Mouse (Mus musculus): ENCODE data around the gene Wdr6.
"Not testable (repeated sequence)": the region's sequence is repeated elsewhere in the genome, so short reads cannot be mapped to it uniquely, and the experiment has no call there.

Wdr6 gene

DNA sequence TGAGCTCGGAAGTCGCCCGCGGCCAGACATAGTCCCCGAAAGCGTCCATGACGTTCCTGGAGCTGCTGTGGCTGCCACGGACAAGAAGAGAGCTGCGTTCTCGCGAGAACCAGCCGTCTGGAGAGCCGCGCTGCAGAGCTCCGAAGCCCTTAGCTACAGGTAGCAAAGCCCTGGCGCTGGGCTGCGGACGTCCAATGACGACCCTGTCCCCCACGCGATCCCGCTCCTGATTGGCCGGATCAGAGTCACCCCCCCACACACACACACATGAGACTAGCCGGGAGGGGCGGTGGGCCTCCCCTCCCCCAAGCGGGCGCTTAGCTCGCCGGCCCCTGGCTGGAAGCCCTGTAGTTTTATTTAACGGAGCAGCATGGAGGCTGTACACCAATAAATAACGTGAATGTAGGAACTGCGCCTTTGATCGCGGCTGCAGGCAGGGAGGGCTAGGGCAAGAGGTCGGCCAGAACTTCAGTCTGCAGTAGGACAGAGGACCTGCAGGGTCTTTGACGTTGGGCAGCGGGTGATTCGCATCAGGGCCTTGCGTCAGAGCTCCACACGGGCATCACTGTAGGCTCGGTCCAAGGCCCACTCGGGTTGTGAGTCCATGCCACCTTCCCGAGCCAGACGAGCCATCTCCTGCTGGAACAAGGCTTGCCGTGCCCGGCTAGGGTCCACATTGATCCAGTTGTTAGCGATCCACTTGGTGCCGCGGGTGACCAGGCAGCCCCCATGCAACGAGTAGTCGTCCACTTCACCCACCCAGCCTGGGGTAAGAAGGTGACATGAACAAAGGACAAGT is at the start of gene Wdr6:
TSS of gene Wdr6 (minus strand) at position 195 of the 799 bp plus-strand sequence.
- peak; percentile 81 for DNase-seq (ENCODE audit: low spot score)

DNA sequence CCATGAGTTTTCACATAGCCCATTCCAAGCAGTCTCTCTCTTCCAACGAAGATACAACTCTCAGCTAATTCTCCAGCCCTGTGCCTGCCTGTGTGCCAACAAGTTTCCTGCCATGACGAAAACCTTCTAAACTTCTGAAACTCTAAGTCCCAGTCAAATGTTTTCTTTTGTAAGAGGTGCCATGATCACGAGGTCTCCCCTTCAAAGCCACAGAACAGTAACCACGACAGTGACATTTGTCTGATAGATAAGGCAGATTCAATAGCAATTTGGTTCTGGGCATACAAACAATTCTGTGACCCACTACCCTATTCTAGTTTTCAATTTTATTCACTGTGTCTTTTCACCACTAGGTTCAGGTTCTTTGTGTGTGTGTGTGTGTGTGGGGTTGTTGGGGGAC is 49.6 kb upstream of the Wdr6 start:
- no peak for DNase-seq (ENCODE audit: low spot score)

DNA sequence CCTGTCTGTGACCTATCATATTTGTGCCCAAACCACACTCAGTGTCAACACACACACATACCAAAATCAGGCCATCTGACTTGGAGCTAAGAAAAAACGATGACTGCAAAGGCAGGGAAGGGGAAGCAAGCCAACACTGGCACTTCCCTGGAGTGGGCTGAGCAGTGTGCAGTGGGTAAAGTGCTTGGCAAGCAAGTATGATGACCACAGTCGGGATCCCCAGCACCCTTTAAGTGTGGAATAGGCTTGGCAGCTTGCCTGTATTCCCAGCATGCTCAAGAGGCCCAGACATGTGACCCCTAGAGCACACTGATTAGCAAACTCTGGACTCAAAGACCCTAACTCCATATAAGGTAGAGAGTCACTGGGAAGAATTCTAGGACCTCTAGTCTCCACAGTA is 48.0 kb upstream of the Wdr6 start:
- no peak for DNase-seq (ENCODE audit: low spot score)

DNA sequence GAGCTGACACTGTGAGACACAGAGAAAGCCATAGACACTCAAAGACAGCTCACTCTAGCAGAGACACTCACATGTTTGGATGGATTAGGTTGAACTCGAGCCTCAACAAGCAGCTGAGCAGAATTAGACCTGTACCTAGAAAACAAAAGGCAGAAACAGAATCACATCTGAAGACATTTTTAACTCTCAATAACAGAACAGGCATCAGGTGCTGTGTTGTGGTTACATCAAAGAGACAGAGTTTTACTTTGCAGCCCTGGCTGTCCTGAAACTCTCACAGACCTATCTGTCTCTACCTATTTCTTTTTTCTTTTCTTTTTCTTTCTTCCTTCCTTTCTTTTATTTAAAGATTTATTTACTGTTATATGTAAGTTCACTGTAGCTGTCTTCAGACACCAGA is 38.8 kb upstream of the Wdr6 start:
- no peak for DNase-seq (ENCODE audit: low spot score)

DNA sequence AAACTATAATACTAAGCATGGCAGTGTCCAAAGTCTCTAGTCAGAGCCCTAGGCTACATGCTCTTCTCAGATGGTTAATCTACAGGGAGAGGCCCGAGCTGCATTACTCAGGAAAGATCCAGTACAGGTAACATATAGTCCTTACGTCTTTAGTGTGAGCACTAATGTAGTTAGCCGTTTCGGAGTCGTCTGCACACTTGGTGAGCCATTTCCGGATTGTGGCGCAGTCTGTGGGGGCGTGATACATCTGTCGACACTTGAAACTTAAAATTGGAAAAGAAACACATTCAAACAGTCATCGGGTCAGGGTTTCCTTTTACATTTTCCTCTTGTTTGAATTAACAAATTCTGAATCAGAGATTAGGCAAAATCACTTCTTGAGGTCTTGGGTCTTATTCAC is 32.9 kb upstream of the Wdr6 start:
- no peak for DNase-seq (ENCODE audit: low spot score)

DNA sequence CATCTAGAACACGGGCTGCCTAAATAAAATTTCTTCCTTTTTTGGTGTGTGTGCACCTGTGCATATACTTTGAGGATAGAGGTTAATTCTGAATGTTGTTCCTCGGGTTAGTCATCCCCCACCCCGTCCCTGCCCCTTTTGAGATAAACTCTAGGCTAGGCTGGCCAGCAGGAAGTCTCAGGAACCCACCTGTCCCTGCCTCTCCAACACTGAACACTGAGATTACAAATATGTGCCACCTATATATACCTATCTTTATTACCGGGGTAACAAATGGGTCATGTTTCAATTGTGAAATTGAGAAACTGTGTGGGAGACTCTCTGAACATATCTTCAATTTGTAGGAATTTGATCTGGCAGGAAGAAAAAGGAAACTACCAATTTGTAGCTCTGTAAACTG is 30.4 kb upstream of the Wdr6 start:
- DNase-seq (ENCODE audit: low spot score) = no peak

DNA sequence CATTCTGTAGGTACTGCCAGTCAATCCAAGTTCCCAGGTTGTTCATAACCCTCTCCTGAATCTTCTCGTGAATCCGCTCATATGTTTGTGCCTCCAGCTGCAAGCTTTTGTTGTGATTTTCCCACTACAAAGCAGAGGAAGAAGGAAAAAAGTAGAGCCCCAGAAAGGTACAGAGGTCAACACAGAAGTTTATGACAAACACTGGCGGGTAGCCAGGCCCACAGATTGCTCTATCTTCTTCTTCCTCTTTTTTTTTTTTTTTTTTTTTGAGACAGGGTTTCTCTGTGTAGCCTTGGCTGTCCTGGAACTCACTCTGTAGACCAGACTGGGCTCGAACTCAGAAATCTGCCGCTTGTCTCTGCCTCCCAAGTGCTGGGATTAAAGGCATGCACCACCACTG is 29.4 kb upstream of the Wdr6 start:
- not testable (repeated sequence) for DNase-seq (ENCODE audit: low spot score)

DNA sequence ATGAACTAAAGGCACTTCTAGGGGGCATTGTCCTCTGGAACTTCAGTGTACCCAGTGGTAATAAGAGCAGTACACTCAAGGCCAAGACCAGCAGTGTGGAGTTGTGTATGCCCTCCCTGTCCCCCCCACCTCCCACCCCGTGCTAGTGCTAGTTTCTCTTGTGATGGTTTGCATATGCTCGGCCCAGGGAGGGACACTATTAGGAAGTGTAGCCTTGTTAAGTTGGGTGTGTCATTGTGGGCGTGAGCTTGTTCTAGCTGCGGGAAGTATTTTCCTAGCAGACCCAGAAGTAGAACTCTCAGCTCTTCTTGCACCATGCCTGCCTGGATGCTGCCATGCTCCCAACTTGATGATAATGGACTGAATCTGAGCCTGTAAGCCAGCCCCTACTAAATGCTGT is 23.4 kb upstream of the Wdr6 start:
- no peak for DNase-seq (ENCODE audit: low spot score)

DNA sequence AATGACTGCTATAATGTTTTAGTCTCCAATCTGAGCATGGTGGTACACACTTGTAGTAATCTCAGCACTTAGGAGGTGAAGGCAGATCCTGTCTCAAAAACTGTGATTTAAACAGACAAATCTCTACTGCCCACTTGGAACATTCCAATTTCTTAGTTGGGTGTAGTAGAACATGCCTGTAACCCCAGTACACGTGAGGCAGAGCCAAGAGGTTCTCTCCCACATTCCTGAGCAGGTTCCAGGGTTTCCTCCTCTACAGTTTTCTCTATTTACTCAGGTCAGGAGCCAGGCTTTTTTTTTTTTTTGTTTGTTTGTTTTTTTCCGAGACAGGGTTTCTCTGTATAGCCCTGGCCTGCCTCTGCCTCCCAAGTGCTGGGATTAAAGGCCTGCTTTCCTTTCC is 21.5 kb upstream of the Wdr6 start:
- no peak for DNase-seq (ENCODE audit: low spot score)

DNA sequence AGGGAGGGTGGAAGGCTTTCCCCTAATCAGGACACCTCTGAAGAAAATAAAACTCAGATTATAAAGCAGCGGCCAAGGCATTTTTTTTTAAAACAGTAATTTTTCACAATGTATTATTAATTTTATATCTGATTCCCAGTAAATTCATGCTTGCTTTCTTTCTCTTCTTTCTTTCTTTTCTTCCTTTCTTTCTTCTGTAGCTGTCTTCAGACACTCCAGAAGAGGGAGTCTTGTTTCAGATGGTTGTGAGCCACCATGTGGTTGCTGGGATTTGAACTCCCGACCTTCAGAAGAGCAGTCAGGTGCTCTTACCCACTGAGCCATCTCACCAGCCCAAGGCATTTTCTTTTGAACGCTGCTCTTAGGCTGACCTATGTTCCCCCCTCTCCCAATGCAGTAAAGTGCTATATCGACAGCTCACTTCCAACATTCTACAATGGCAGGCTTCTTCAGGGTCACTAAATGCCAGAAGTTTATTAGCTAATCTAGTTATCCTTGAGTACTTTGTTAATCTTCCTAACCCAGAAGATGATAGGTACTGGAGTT is 20.6 kb upstream of the Wdr6 start:
- no peak for DNase-seq (ENCODE audit: low spot score)

DNA sequence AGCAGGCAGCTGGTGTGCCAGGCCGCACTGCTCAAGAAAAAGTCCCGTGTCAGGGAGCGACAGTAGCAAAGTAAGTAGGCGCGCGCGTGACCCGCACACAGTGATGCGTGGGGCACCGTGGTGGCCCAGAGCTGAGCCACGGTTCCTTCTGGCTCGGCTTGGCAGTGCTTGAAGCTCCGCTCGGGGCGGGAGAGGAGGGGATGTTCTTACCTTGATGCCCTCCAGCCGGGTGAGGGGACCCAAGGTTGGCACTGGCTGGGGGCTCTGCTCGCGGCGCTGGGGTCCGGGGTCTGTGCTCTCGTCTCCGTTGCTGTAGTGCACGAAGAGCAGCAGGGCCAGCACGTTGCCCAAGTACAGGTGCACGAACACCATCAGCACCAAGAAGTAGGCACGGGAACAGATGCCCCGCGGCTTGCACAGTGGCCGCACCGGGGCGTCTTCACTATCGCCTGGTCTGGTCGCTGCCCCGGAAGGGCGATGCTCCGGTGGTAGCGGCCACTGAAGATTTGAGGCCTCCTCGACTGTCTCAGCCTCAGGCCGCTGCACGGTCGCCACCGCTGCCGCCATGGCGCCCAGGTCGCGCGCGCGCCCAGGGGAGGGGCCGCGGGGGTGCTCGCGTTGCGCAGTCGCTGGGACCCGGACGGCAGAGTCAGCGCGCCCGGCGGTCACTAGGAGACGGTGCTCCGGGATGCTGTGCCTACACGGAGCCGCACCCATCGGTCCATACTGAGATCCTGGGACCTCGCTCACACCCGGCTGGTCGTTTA is 18.6 kb upstream of the Wdr6 start, which contains the start of gene P4htm:
TSS of gene P4htm (minus strand) at position 670 of the 767 bp plus-strand sequence.
- DNase-seq (ENCODE audit: low spot score) = peak; percentile 52

DNA sequence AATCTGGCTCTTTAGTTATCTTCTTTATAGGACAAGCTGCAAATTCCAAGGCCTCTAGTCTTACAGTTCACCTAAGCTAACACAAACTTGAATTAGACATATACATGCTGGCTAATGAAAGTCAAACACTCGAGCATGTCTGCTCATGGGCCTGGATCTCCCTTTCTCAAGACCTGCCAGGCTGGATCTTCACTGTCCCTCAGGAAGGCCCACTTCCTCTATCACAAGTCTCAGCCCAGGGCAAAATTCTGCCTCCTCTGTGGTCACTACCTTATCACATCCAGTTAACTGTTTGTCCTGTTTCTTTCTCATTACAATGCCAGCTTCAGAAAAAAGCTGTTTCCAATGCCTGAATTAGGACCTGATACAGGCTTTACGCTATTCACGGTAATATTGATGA is 15.8 kb upstream of the Wdr6 start:
- no peak for DNase-seq (ENCODE audit: low spot score)

DNA sequence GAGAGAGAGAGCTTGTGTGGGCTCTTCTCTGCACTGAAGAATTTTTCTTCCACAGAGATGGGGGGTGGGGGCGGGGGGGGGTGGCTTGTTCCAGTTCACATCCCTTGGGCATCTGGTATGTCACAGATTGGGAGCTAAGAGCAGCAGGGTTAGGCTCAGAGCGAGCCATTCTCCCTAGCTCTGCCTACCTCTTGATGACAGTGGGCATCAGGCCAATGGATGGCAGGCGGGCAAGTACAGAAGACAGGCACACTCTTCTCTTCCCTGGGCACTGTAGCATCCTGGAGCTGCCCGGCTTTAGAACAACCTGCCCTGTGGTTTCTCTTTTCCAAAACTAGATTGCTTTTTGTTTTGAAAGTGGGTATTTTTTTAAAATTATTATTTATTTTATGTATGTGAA is 12.9 kb upstream of the Wdr6 start:
- DNase-seq (ENCODE audit: low spot score) = no peak

DNA sequence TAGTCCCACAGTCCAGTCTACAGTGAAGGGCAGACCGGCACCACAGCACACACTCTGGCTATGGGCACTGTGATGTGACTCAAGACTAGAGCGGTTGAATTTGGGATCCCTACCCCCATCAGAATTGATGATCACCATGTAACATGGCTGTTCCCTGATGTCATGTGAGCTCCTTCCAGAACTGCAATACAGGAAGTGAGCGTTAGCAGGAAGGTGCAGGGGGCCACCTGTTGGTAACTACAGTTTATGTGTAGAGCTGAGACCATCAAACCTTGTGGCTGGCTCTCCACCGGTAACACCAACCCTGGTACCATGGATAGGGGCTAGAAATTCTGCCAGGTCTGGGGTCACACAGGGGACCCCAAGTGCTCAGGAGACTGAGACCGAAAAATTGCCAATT is 10.7 kb upstream of the Wdr6 start:
- DNase-seq (ENCODE audit: low spot score) = no peak

DNA sequence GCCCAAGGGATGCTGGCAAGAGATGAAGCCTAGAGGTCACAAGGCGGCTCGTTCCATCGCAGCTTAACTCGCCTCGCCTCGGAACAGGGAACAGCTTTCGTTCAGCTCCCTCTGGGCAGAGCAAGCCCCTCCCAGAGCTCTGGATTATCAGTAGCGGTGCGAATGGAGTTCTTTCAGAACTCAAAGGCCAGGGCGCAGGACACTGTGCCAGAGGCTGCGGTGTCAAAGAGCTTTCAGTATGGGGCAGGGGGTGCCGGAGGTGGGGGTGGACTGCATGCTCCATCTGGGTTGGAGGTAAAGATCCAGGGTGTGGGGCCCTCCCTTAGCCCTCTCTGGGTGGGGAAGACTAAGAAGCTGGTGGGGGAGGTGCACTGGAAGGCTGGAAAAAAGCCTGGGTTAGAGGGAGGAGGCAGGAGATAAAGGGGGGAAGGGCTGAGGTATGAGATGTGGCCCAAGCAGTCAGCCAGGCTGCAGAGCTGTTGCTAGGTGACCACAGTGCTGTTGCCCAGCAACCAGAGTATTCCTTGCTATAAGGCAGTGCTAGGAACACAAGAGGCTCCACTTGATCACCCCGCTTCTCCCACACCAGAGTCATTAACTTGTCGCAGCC is 9.1 kb upstream of the Wdr6 start:
- no peak for DNase-seq (ENCODE audit: low spot score)

DNA sequence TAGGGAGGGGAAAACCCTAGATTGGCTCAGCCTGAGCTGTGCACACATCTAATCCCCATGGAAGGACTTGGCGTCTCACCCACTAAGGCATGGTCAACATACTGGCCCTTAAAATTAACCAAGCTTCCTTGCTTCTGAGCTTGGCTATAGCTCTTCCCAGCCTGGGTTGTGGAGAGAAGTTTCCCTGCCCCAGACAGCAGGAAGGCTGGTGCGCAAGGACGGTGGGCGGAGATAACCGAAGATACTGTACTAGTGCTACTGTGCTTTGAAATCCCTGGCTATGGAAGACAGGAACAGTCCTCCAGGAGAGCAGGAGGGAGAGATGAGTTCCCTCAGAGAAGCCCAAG is 778 bp upstream of the Wdr6 start:
- DNase-seq (ENCODE audit: low spot score) = no peak

DNA sequence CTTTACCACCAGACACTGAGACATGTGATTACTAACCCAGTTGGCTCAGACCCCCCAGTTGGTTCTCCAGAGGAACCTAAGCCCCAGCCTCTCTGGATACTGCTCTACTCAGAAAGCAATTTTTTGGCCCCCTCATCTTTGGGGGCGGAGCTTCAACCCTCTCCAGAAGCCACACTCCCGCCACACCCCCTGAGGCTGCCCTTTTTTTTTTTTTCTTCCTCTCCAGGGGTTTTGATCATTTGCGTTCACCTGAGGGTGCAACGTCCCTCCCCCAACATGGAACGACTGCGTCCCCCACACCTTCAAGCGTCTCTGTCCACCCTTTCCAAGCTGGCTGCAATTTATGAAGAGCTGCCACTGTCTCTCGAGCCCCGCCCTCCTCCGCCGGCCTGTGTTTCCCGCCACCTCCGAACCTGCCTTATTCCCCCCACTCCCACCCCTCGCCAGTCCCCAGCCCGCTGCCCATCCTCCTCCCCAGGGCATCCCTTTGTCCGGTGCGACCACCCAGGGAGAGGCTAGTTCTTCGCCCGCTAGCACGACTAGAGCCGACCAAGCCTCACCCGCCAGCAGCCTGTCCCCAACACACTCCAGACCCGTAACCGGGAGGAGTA is 500 bp downstream of the Wdr6 start:
- peak; percentile 46 for DNase-seq (ENCODE audit: low spot score)

DNA sequence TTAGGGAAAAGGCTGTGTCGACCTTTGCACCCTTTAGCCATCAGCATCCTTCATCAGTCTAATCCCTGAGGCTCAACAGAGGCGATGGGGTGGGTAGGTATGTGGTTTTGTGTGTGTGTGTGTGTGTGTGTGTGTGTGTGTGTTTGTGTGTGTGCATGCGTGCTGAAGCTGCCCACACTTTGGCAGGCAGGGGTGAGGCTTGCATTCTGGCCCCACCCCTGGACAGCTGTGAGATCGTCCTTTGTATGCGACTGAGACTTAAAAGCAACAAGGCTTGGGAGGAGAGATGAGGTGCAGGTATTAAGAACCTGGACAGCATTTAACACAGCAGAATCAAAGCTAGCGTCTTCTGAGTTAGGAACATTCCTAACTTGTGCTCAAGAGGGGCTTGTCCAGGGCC is 1.5 kb downstream of the Wdr6 start:
- DNase-seq (ENCODE audit: low spot score) = no peak

DNA sequence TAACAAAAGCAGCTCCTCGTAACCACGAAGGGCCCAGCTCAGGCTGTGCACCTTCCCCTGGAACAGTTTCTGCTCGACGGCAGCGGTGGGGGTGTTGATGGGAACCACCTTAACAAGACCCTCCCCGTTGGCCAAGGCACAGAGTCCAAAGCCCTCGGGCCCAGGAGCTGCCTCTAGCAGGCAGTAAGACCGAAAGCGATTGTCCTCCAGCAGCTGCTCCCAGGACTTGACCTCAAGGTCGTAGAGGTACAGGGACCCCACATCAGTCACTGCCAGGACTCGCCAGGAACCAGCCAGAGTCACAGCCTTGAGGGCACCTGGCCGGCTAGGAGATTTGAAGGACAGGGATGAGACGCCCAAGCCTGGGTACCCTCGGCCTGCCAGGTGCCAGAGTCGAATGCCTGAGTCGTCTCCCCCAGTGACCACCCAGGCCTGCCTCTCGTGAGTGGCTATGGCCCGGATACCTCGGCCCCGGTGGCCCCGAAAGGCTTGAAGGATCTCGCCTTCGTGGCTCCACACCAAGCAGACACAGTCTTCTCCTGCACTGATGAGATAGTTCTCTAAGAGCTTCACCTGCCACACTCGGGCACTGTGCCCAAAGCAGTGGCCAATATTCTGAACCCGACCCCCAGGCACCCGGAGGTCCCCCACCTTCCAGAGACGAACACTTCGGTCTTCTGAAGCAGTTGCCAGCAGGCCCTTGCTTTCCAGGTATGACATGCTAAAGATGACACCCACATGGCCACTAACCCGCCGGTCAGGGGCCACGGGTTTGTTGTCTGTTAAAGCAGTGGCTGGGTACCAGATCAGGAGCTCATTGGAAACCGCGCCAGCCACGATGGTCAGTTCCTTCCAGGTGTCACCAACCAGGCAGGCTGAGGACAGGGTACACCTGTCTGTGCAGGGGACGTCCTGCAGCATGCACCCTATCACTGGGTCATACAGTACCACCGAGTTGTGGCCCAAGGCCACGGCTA is 2.9 kb downstream of the Wdr6 start:
- no peak for DNase-seq (ENCODE audit: low spot score)

DNA sequence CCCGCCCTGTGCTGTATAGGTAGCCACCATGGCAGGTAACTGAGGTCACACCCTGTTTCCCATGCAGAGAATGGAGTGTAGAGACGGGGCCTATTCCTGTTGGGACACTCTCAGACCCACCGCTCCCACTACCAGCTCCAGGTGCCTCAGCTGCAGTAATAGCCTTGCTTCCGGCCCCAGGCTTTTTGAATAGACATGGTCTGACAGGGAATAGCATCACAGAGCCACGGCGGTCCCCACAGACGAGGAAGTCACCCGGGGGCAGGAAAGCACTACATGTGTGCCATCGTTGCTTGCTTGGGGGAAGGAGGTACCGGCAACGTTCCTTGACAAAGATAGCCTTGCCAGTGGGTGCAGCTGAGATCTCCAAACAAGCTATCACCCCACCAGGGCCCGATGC is 3.6 kb downstream of the Wdr6 start:
- DNase-seq (ENCODE audit: low spot score) = no peak
